Mouse (Mus musculus): ENCODE data around the gene Enpp1.

DNA sequence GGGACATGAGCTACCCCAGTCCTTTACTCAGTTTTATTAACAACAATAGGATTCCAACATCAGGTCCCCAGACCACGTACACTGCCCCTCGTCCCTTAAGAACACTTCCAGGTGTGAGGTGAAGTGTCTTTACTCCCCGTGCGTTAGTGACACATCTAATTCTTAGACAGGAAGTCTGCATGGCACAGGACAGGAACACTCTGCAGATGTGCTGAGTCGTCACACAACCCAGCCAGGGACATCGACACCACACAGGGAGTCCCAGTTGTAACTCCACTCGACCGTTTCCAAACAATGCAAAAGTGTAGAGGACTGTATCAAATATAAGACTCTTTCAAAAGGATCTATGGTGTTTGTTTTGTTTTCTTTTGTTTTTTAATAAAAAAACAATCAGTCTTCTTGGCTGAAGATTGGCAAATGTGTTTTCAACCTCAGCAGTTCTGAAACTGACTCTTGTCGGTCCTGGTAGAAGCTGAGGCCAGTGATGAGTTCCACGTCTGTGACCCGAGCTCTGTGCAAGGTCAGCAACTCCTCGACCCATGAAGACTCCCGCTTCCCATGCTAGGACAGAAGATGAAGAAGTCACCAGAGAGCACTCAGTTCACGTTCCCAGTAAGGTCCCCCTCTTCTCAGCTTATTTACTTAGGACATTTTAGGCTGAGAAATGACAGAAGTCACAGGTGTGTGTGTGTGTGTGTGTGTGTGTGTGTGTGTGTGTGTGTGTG, 70.4 kb downstream of the Enpp1 start:
- TF ChIP-seq CTCF (IDR thresholded peaks at IDR 0.05; ENCODE audit: borderline replicate concordance, insufficient read depth, low read length) (no peak), POLR2A (IDR thresholded peaks at IDR 0.05; ENCODE audit: low read depth, low read length) (no peak)

Measured in embryonic fibroblast, embryonic 13.5 days (primary cell).